Mouse (Mus musculus) megakaryocyte progenitor cell, adult 5-6 weeks (primary cell): ENCODE measurements around the gene Sat1. TPM values are rescaled to one million over a fixed set of nuclear protein-coding genes. Genes with fewer than 3 reads are reported as not detected.

ENCODE experiments used
- ATAC-seq: replicated peaks from 2 replicates; pipeline ENCODE4 v1.8.0; 2016; ENCODE audit warnings: mild to moderate bottlenecking, moderate TSS enrichment, inconsistent platforms; ENCODE audit not compliant: poor library complexity
- total RNA-seq, 2 experiments: library from RNA; stranded (forward) in 1 of 2; stranded (reverse) in 1 of 2; fragments of 157-497, 149-512 nt in 1 of 2; fragments of 200-1000 nt in 1 of 2; gene quantifications; 2 replicates each; pipeline versions ENCODE4 v1.2.3 to v1.2.4; 2015 to 2017

The Sat1 gene
- total RNA-seq, 2 experiments from 2014 or later, result 196 to 249 TPM

DNA sequence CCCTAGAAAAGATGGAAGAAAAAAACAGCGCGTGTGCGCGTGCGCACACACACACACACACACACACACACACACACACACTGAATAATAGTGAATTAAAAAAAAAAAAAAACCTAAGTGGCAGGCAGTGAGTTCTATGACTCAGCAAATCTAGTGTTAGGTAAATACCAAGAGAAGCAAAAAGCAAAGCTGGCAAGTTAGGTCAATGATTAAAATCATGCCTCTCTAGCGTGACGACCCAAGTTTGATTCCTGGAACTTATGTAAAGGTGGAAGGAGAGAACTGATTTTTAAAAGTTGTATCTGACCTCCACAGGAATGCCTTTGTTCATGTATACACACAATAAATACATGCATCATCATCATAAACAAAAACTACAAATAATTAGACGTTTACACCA lies 46.4 kb downstream of the Sat1 start:
- no peak for ATAC-seq

DNA sequence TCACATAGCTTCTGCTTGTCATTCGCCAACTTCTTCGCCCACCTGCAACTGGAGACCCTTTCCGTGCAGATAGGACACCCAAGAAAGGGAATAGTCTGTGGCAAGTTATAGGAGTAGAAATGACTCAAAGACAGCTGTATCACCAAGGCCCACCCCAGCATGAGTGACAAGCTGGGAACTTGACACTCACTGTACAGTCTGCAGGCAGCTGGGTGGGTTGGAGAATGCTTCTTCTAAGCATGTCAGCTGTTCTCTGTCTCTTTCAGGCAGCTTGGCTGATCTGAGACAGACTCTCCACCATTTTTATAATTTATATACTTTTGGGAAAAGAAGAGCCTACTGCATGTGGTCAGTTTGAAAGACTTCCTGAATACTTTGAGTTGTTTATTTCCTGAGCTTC lies 48.6 kb downstream of the Sat1 start:
- no peak for ATAC-seq

DNA sequence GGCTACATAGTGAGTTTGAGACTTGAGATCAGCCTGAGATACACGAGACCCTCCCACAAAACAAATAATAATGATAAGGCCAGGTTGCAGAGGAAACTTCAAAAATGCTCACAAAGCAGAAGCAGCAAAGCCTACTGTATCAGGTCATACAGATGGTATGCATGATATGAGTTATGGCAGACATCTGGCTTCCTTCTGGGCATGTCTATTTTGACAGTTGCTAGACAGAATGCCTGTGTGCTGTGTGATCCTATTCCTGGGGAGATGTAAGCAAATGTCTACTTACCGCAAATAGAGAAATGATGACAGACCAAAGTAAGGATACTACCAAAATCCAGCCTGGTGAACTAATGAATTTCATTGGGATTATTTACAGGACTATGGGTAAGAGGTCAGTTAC lies 49.9 kb downstream of the Sat1 start:
- no peak; the same call in 1 of the 2 replicates for ATAC-seq

DNA sequence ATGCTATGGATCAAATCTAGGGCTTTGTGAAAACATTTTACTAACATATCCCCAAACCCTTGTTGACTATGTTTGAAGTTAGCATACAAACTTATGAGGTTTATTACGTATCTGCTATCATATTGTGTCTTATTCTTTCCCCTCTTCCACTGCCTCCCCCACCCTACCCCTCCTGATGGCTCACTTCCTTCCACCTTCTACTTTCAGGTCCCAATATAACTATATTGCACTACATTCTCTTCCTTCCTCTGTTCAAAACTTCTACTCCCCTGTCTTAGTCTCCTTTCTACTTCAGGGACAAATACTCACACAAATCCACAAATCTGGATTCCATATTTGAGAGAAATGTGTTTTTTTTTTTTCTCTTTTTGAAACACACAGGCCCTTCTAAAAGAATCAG lies 52.7 kb downstream of the Sat1 start:
- ATAC-seq, result peak; percentile 55

Other genes starting within 250 kb of the Sat1 start
- not detected in 2 replicates for gene Magea8, start 220.6 kb downstream of the Sat1 start, total RNA-seq (2015)
- not detected in 2 replicates for gene Magea8, start 220.6 kb downstream of the Sat1 start, total RNA-seq (2017)
- gene Magea5, start 153.3 kb downstream of the Sat1 start, total RNA-seq (2015), result not detected in 2 replicates
- gene Magea5, start 153.3 kb downstream of the Sat1 start, total RNA-seq (2017), result not detected in 2 replicates
- not detected in 2 replicates for gene Magea1, start 126.7 kb downstream of the Sat1 start, total RNA-seq (2015)
- gene Magea1, start 126.7 kb downstream of the Sat1 start, total RNA-seq (2017), result not detected in 2 replicates
- gene Magea2, start 122.8 kb downstream of the Sat1 start, total RNA-seq (2015), result not detected in 2 replicates
- gene Magea2, start 122.8 kb downstream of the Sat1 start, total RNA-seq (2017), result not detected in 2 replicates
- 0.12 TPM in 1 of 2 replicates, not detected in the other for gene Cldn34b2, start 88.0 kb downstream of the Sat1 start, total RNA-seq (2015)
- gene Cldn34b2, start 88.0 kb downstream of the Sat1 start, total RNA-seq (2017), result not detected in 2 replicates
- 77.3 and 77.9 TPM in 2 replicates for gene Acot9, start 46.0 kb upstream of the Sat1 start, total RNA-seq (2015)
- gene Acot9, start 46.0 kb upstream of the Sat1 start, total RNA-seq (2017), result 64.3 and 72.8 TPM in 2 replicates
- gene Prdx4, start 124.3 kb upstream of the Sat1 start, total RNA-seq (2015), result 45.1 and 51.9 TPM in 2 replicates
- gene Prdx4, start 124.3 kb upstream of the Sat1 start, total RNA-seq (2017), result 37.5 and 42.5 TPM in 2 replicates